Mouse (Mus musculus): ENCODE data around the gene Ranbp1. TPM values are rescaled to one million over a fixed set of nuclear protein-coding genes. Genes with fewer than 3 reads are reported as not detected.

Ranbp1 gene
- polyA plus RNA-seq (2017; shearing (Covaris generic)) = 140 TPM

GRCm38 (mm10) chr16:18248433-18249363 lies at the start of gene Ranbp1, which contains the start of gene Trmt2a:
Gene Ranbp1, minus strand, starts transcription at chr16:18248732.
Gene Trmt2a, plus strand, starts transcription at chr16:18248679.

GRCm38 (mm10) chr16:18289067-18289588 lies 40.6 kb upstream of the Ranbp1 start, which contains the start of gene Dgcr8:
Gene Dgcr8, minus strand, starts transcription at chr16:18289246.

GRCm38 (mm10) chr16:18258221-18258620 lies 9.7 kb upstream of the Ranbp1 start, which contains the start of gene Gm49776:
Gene Gm49776, minus strand, starts transcription at chr16:18258321.

GRCm38 (mm10) chr16:18234671-18235388 lies 13.7 kb downstream of the Ranbp1 start, which contains the start of gene Zdhhc8:
Gene Zdhhc8, minus strand, starts transcription at chr16:18235136.

GRCm38 (mm10) chr16:18217579-18217978 lies 31.0 kb downstream of the Ranbp1 start, which contains the start of gene Ccdc188:
Gene Ccdc188, plus strand, starts transcription at chr16:18217879.

Other genes with a start within 250 kb of the Ranbp1 start
- gene Dgcr6, start 195.9 kb downstream of the Ranbp1 start, polyA plus RNA-seq (2017; shearing (Covaris generic)) = 30.9 TPM
- gene Prodh, start 158.5 kb downstream of the Ranbp1 start, polyA plus RNA-seq (2017; shearing (Covaris generic)) = 6.0 TPM
- not detected for gene Rtn4r, start 121.1 kb downstream of the Ranbp1 start, polyA plus RNA-seq (2017; shearing (Covaris generic))
- not detected for gene Ccdc188, start 30.9 kb downstream of the Ranbp1 start, polyA plus RNA-seq (2017; shearing (Covaris generic))
- 2.2 TPM for gene Zdhhc8, start 13.6 kb downstream of the Ranbp1 start, polyA plus RNA-seq (2017; shearing (Covaris generic))
- 120 TPM for gene Trmt2a, start 53 bp downstream of the Ranbp1 start, polyA plus RNA-seq (2017; shearing (Covaris generic))
- 2.6 TPM for gene Gm49776, start 9.6 kb upstream of the Ranbp1 start, polyA plus RNA-seq (2017; shearing (Covaris generic))
- 21.9 TPM for gene Dgcr8, start 40.5 kb upstream of the Ranbp1 start, polyA plus RNA-seq (2017; shearing (Covaris generic))
- 60.9 TPM for gene Tango2, start 99.4 kb upstream of the Ranbp1 start, polyA plus RNA-seq (2017; shearing (Covaris generic))
- gene Arvcf, start 99.5 kb upstream of the Ranbp1 start, polyA plus RNA-seq (2017; shearing (Covaris generic)) = 1.7 TPM
- 19.6 TPM for gene Txnrd2, start 177.7 kb upstream of the Ranbp1 start, polyA plus RNA-seq (2017; shearing (Covaris generic))
- gene Comt, start 178.1 kb upstream of the Ranbp1 start, polyA plus RNA-seq (2017; shearing (Covaris generic)) = 64.5 TPM
- gene Gnb1l, start 250.0 kb upstream of the Ranbp1 start, polyA plus RNA-seq (2017; shearing (Covaris generic)) = 27.8 TPM

Measured in CD4-positive, CD25-positive, alpha-beta regulatory T cell, adult 9 weeks (primary cell).